Mouse (Mus musculus): ENCODE results near the gene Snw1. TPM values are rescaled to one million over a fixed set of nuclear protein-coding genes. Genes with fewer than 3 reads are reported as not detected.

Gene Snw1
- polyA plus RNA-seq, 1 experiment from 2014 or later: 176 TPM

- peak overlapping the region; percentile 27; the same call in 1 of the 2 replicates for H3K4me2 ChIP-seq (ENCODE audit: low read depth, low read length)
- H3K4me3 ChIP-seq (ENCODE audit: low read depth, low read length): peak overlapping the region; percentile 65
- no peak overlapping the region for H3K27ac ChIP-seq (replicated peaks; ENCODE audit: low read depth, low read length)
- H3K36me3 ChIP-seq (replicated peaks; ENCODE audit: control insufficient read depth, insufficient read depth, low read depth, low read length): peaks cover 2% of the 10 kb centered on the region; the same call in 1 of the 2 replicates
- H3K9ac ChIP-seq (replicated peaks; ENCODE audit: low read length): no peak overlapping the region
- H3K27me3 ChIP-seq (ENCODE audit: control insufficient read depth, insufficient read depth, low read length): no peaks in the 10 kb centered on the region
- no peaks in the 10 kb centered on the region for H3K4me1 ChIP-seq (ENCODE audit: control insufficient read depth, insufficient read depth, low read length)
- 68% methylated on average over 7 of the region's 7 CpGs for WGBS
- no peak for ATAC-seq (replicated peaks; ENCODE audit: insufficient number of reproducible peaks, low FRiP score, low TSS enrichment, low read depth)
- no peak for DNase-seq (ENCODE audit: low spot score)
- no peaks in the 10 kb centered on the region for H3K9me3 ChIP-seq (replicated peaks; ENCODE audit: control insufficient read depth, low read length)
These were observed 1.6 kb downstream of the Snw1 start for GRCm38 (mm10) chr12:87470263-87471136.

GRCm38 (mm10) chr12:87464678-87465297 is 7.3 kb downstream of the Snw1 start:
- 92% methylated on average over 6 of the region's 6 CpGs for WGBS

GRCm38 (mm10) chr12:87449456-87449855 is 22.6 kb downstream of the Snw1 start:
- Histone ChIP-seq H3K27ac (replicated peaks; ENCODE audit: low read depth, low read length) (no peak overlapping the region), H3K4me2 (ENCODE audit: low read depth, low read length) (no peak overlapping the region), H3K4me3 (ENCODE audit: low read depth, low read length) (no peak overlapping the region), H3K36me3 (replicated peaks; ENCODE audit: control insufficient read depth, insufficient read depth, low read depth, low read length) (peaks cover 18% of the 10 kb centered on the region), H3K9ac (replicated peaks; ENCODE audit: low read length) (no peak overlapping the region), H3K27me3 (ENCODE audit: control insufficient read depth, insufficient read depth, low read length) (no peaks in the 10 kb centered on the region), H3K9me3 (replicated peaks; ENCODE audit: control insufficient read depth, low read length) (no peaks in the 10 kb centered on the region), H3K4me1 (ENCODE audit: control insufficient read depth, insufficient read depth, low read length) (no peaks in the 10 kb centered on the region)
- 91% methylated on average over 9 of the region's 9 CpGs for WGBS
- ATAC-seq (replicated peaks; ENCODE audit: insufficient number of reproducible peaks, low FRiP score, low TSS enrichment, low read depth) (no peak), DNase-seq (ENCODE audit: low spot score) (no peak)

More at GRCm38 (mm10) chr12:87464678-87465297, 7.3 kb downstream of the Snw1 start:
- Histone ChIP-seq H3K36me3 (replicated peaks; ENCODE audit: control insufficient read depth, insufficient read depth, low read depth, low read length) (peaks cover 13% of the 10 kb centered on the region), H3K27me3 (ENCODE audit: control insufficient read depth, insufficient read depth, low read length) (no peaks in the 10 kb centered on the region), H3K27ac (replicated peaks; ENCODE audit: low read depth, low read length) (no peak overlapping the region), H3K4me2 (ENCODE audit: low read depth, low read length) (no peak overlapping the region), H3K9ac (replicated peaks; ENCODE audit: low read length) (no peak overlapping the region), H3K4me1 (ENCODE audit: control insufficient read depth, insufficient read depth, low read length) (no peaks in the 10 kb centered on the region), H3K9me3 (replicated peaks; ENCODE audit: control insufficient read depth, low read length) (no peaks in the 10 kb centered on the region), H3K4me3 (ENCODE audit: low read depth, low read length) (no peak overlapping the region)
- ATAC-seq (replicated peaks; ENCODE audit: insufficient number of reproducible peaks, low FRiP score, low TSS enrichment, low read depth) (no peak), DNase-seq (ENCODE audit: low spot score) (no peak)

GRCm38 (mm10) chr12:87444211-87444610 is 27.9 kb downstream of the Snw1 start:
- Histone ChIP-seq H3K9me3 (replicated peaks; ENCODE audit: control insufficient read depth, low read length) (no peaks in the 10 kb centered on the region), H3K9ac (replicated peaks; ENCODE audit: low read length) (peak overlapping the region; percentile 98), H3K4me3 (ENCODE audit: low read depth, low read length) (peak overlapping the region; percentile 98), H3K27me3 (ENCODE audit: control insufficient read depth, insufficient read depth, low read length) (no peaks in the 10 kb centered on the region), H3K27ac (replicated peaks; ENCODE audit: low read depth, low read length) (no peak overlapping the region), H3K36me3 (replicated peaks; ENCODE audit: control insufficient read depth, insufficient read depth, low read depth, low read length) (peaks cover 8% of the 10 kb centered on the region), H3K4me2 (ENCODE audit: low read depth, low read length) (peak overlapping the region; percentile 48), H3K4me1 (ENCODE audit: control insufficient read depth, insufficient read depth, low read length) (no peaks in the 10 kb centered on the region)
- ATAC-seq (replicated peaks; ENCODE audit: insufficient number of reproducible peaks, low FRiP score, low TSS enrichment, low read depth): 0 out of 2 replicates have a peak, but pooled peaks have one; percentile 7
- DNase-seq (ENCODE audit: low spot score): peak; percentile 19
- WGBS: 6% methylated on average over 16 of the region's 16 CpGs

GRCm38 (mm10) chr12:87443700-87444122 is 28.4 kb downstream of the Snw1 start, which contains the start of the genes Slirp and Alkbh1:
Slirp (plus strand) TSS chr12:87443896.
Alkbh1 (minus strand) TSS chr12:87444017.
- ATAC-seq (replicated peaks; ENCODE audit: insufficient number of reproducible peaks, low FRiP score, low TSS enrichment, low read depth): peak; percentile 94

GRCm38 (mm10) chr12:87443115-87443699 is 28.9 kb downstream of the Snw1 start:
- no peaks in the 10 kb centered on the region for H3K4me1 ChIP-seq (ENCODE audit: control insufficient read depth, insufficient read depth, low read length)
- H3K27me3 ChIP-seq (ENCODE audit: control insufficient read depth, insufficient read depth, low read length): no peaks in the 10 kb centered on the region
- H3K4me3 ChIP-seq (ENCODE audit: low read depth, low read length): peak overlapping the region; percentile 98
- DNase-seq (ENCODE audit: low spot score) (peak; percentile 60), ATAC-seq (replicated peaks; ENCODE audit: insufficient number of reproducible peaks, low FRiP score, low TSS enrichment, low read depth) (peak; percentile 83; the same call in 1 of the 2 replicates)
- H3K9ac ChIP-seq (replicated peaks; ENCODE audit: low read length): peak overlapping the region; percentile 98
- WGBS: under 1% methylated on average over 33 of the region's 33 CpGs
- H3K27ac ChIP-seq (replicated peaks; ENCODE audit: low read depth, low read length): peak overlapping the region; percentile 69
- H3K36me3 ChIP-seq (replicated peaks; ENCODE audit: control insufficient read depth, insufficient read depth, low read depth, low read length): peaks cover 5% of the 10 kb centered on the region
- peak overlapping the region; percentile 58 for H3K4me2 ChIP-seq (ENCODE audit: low read depth, low read length)
- no peaks in the 10 kb centered on the region for H3K9me3 ChIP-seq (replicated peaks; ENCODE audit: control insufficient read depth, low read length)

More at GRCm38 (mm10) chr12:87443700-87444122, 28.4 kb downstream of the Snw1 start, which contains the start of the genes Slirp and Alkbh1:
- no peaks in the 10 kb centered on the region for H3K4me1 ChIP-seq (ENCODE audit: control insufficient read depth, insufficient read depth, low read length)
- DNase-seq (ENCODE audit: low spot score): peak; percentile 96
- peak within 1 kb of the TSS; percentile 98 for H3K4me3 ChIP-seq (ENCODE audit: low read depth, low read length)
- under 1% methylated on average over 28 of the region's 28 CpGs for WGBS
- no peaks in the 10 kb centered on the region for H3K27me3 ChIP-seq (ENCODE audit: control insufficient read depth, insufficient read depth, low read length)
- H3K27ac ChIP-seq (replicated peaks; ENCODE audit: low read depth, low read length): peak within 1 kb of the TSS; percentile 69
- H3K4me2 ChIP-seq (ENCODE audit: low read depth, low read length): peak within 1 kb of the TSS; percentile 58
- H3K9ac ChIP-seq (replicated peaks; ENCODE audit: low read length): peak within 1 kb of the TSS; percentile 98
- H3K36me3 ChIP-seq (replicated peaks; ENCODE audit: control insufficient read depth, insufficient read depth, low read depth, low read length): peaks cover 9% of the 10 kb centered on the region
- no peaks in the 10 kb centered on the region for H3K9me3 ChIP-seq (replicated peaks; ENCODE audit: control insufficient read depth, low read length)

GRCm38 (mm10) chr12:87442177-87443114 is 29.6 kb downstream of the Snw1 start:
- H3K4me1 ChIP-seq (ENCODE audit: control insufficient read depth, insufficient read depth, low read length): no peaks in the 10 kb centered on the region
- 23% methylated on average over 12 of the region's 12 CpGs for WGBS
- peaks cover 11% of the 10 kb centered on the region for H3K36me3 ChIP-seq (replicated peaks; ENCODE audit: control insufficient read depth, insufficient read depth, low read depth, low read length)
- DNase-seq (ENCODE audit: low spot score) (peak; percentile 52), ATAC-seq (replicated peaks; ENCODE audit: insufficient number of reproducible peaks, low FRiP score, low TSS enrichment, low read depth) (no peak)
- H3K27ac ChIP-seq (replicated peaks; ENCODE audit: low read depth, low read length): no peak overlapping the region; the same call in 1 of the 2 replicates
- peak overlapping the region; percentile 98 for H3K9ac ChIP-seq (replicated peaks; ENCODE audit: low read length)
- no peaks in the 10 kb centered on the region for H3K27me3 ChIP-seq (ENCODE audit: control insufficient read depth, insufficient read depth, low read length)
- H3K9me3 ChIP-seq (replicated peaks; ENCODE audit: control insufficient read depth, low read length): no peaks in the 10 kb centered on the region
- peak overlapping the region; percentile 58 for H3K4me2 ChIP-seq (ENCODE audit: low read depth, low read length)
- peak overlapping the region; percentile 98 for H3K4me3 ChIP-seq (ENCODE audit: low read depth, low read length)

Data from embryonic facial prominence, embryonic 11.5 days (tissue).